Mouse (Mus musculus) myocyte (in vitro differentiated cells): Measurements from ENCODE around the gene Ccdc57. TPM values are rescaled to one million over a fixed set of nuclear protein-coding genes. Genes with fewer than 3 reads are reported as not detected.

Source experiments
- H3K27me3 ChIP-seq: one replicate; pipeline ENCODE4 v1.6.1; 2011; ENCODE audit not compliant: control insufficient read depth, insufficient read depth, insufficient read length
- H3K36me3 ChIP-seq: one replicate; pipeline ENCODE4 v1.6.1; 2011; ENCODE audit not compliant: control insufficient read depth, insufficient read depth
- H3K4me2 ChIP-seq: one replicate; pipeline ENCODE4 v1.6.1; 2011; ENCODE audit warnings: low read depth, control low read depth
- H3K4me3 ChIP-seq: one replicate; pipeline ENCODE4 v1.5.1; 2011; ENCODE audit warnings: mild to moderate bottlenecking, control low read depth, moderate library complexity
- H3K79me2 ChIP-seq: one replicate; pipeline ENCODE4 v1.6.1; 2011; ENCODE audit not compliant: control insufficient read depth, insufficient read depth
- H3ac ChIP-seq: one replicate; pipeline ENCODE4 v1.6.1; 2011; ENCODE audit not compliant: control insufficient read depth, insufficient read length
- CEBPB ChIP-seq: IDR thresholded peaks from 2 replicates; pipeline ENCODE4 v1.6.1; 2011; ENCODE audit warnings: mild to moderate bottlenecking, moderate library complexity; ENCODE audit not compliant: poor library complexity, insufficient read depth, severe bottlenecking
- E2F4 ChIP-seq: IDR thresholded peaks from one replicate; pipeline ENCODE4 v1.6.1; 2011; ENCODE audit warnings: mild to moderate bottlenecking, control low read depth, moderate library complexity; ENCODE audit not compliant: insufficient read depth
- MAX ChIP-seq: IDR thresholded peaks from one replicate; pipeline ENCODE4 v1.6.1; 2011; ENCODE audit warnings: low read depth, mild to moderate bottlenecking, control low read depth
- MYOD1 ChIP-seq, 3 experiments: IDR thresholded peaks; one replicate each; pipeline ENCODE4 v1.6.1; 2011; ENCODE audit warnings: control low read depth in 2 of 3, low read depth in 2 of 3, mild to moderate bottlenecking in 2 of 3, moderate library complexity in 1 of 3; ENCODE audit not compliant: insufficient read length in 2 of 3, control insufficient read depth in 1 of 3
- MYOG ChIP-seq, 3 experiments: IDR thresholded peaks; one replicate each; pipeline ENCODE4 v1.6.1; 2011; ENCODE audit warnings: control low read depth in 2 of 3, low read depth in 2 of 3, mild to moderate bottlenecking in 2 of 3; ENCODE audit not compliant: insufficient read length in 2 of 3, control insufficient read depth in 1 of 3, insufficient read depth in 1 of 3
- POLR2A ChIP-seq: IDR thresholded peaks from one replicate; pipeline ENCODE4 v1.6.1; 2011; ENCODE audit warnings: low read depth, mild to moderate bottlenecking, control low read depth, moderate library complexity; ENCODE audit not compliant: insufficient read length
- POLR2AphosphoS2 ChIP-seq: IDR thresholded peaks from one replicate; pipeline ENCODE4 v1.6.1; 2011; ENCODE audit warnings: low read depth, control low read depth; ENCODE audit not compliant: insufficient read length
- REST ChIP-seq: IDR thresholded peaks from one replicate; pipeline ENCODE4 v1.6.1; 2011; ENCODE audit warnings: mild to moderate bottlenecking, control low read depth, moderate library complexity; ENCODE audit not compliant: insufficient read depth, insufficient read length
- SRF ChIP-seq: IDR thresholded peaks from one replicate; pipeline ENCODE4 v1.6.1; 2011; ENCODE audit warnings: low read depth; ENCODE audit not compliant: control insufficient read depth, insufficient read length
- TCF12 ChIP-seq: IDR thresholded peaks from one replicate; pipeline ENCODE4 v1.6.1; 2011; ENCODE audit warnings: mild to moderate bottlenecking, control low read depth; ENCODE audit not compliant: poor library complexity, insufficient read depth, severe bottlenecking
- TCF3 ChIP-seq: IDR thresholded peaks from one replicate; pipeline ENCODE4 v1.6.1; 2011; ENCODE audit warnings: low read depth, control low read depth; ENCODE audit not compliant: insufficient read length
- USF1 ChIP-seq: IDR thresholded peaks from one replicate; pipeline ENCODE4 v1.6.1; 2011; ENCODE audit warnings: low read depth, mild to moderate bottlenecking, control low read depth, moderate library complexity
- polyA plus RNA-seq: library from polyadenylated mRNA; unstranded; fragments of >200 nt; fragmentation: generic; extraction: Trizol; gene quantifications from one replicate; pipeline ENCODE4 v1.2.1, GENCODE M21; 2012; ENCODE audit warnings: missing spikeins

The Ccdc57 gene
- polyA plus RNA-seq, 1 experiment: 1.8 TPM

DNA sequence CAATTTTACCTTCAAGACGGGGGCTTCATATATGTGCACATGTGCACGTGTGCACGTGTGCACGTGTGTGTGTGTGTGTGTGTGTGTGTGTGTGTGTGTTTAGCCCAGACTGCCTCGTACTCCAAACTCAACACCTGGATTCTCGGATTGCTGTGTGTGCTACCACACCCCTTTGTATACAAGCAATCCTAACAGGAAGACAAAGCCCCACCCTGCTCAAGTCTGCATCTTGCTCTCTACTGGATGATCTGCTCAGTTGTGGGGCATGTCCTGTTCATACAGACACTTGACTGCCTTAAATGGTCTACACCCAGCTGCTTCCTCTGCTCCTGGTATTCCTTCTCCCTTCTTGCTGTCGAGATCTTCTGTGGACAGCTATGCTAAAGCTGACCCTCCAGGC is 12.6 kb upstream of the Ccdc57 start:
- Histone ChIP-seq H3K79me2 (no peaks in the 10 kb centered on the region), H3K27me3 (peaks cover 11% of the 10 kb centered on the region), H3K4me2 (no peak overlapping the region), H3K36me3 (no peaks in the 10 kb centered on the region), H3K4me3 (no peak overlapping the region), H3ac (no peak overlapping the region)
- TF ChIP-seq USF1: no peak
- no peak for TF ChIP-seq MYOG (IDR thresholded peaks at IDR 0.05; ENCODE audit: control insufficient read depth in 1 of 3, insufficient read depth in 1 of 3, insufficient read length in 2 of 3, low read depth in 2 of 3)
- no peak for TF ChIP-seq MYOD1 (IDR thresholded peaks at IDR 0.05; ENCODE audit: control insufficient read depth in 1 of 3, insufficient read length in 2 of 3, low read depth in 2 of 3)
- TF ChIP-seq E2F4: no peak
- no peak for TF ChIP-seq REST
- no peak for TF ChIP-seq POLR2A
- TF ChIP-seq CEBPB: no peak
- TF ChIP-seq TCF3: no peak
- TF ChIP-seq POLR2AphosphoS2: no peak
- TF ChIP-seq SRF: no peak
- no peak for TF ChIP-seq MAX
- TF ChIP-seq TCF12: no peak

DNA sequence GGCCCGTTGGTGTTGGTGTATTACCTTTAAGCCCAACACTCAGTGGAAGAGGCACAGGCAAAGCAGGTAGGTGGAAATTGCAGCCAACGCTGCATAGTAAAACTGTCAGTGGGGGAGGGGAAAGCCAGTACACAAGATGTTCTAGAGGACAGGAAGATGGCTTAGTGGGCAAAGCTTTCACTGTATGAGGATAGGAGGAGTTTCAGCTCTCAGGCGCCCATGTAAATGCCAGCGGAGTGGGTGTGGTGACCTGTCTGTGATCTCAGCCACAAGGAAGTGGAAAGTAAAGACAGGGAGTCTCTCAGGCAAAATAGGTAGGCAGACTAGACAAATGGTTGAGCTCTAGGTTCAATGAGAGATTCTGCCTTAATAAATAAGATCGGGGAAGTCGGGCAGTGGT is 8.3 kb upstream of the Ccdc57 start:
- Histone ChIP-seq H3K27me3 (peaks cover 11% of the 10 kb centered on the region), H3ac (no peak overlapping the region), H3K36me3 (no peaks in the 10 kb centered on the region), H3K4me2 (no peak overlapping the region), H3K79me2 (no peaks in the 10 kb centered on the region), H3K4me3 (no peak overlapping the region)
- no peak for TF ChIP-seq REST
- TF ChIP-seq CEBPB: no peak
- TF ChIP-seq MYOG (IDR thresholded peaks at IDR 0.05; ENCODE audit: control insufficient read depth in 1 of 3, insufficient read depth in 1 of 3, insufficient read length in 2 of 3, low read depth in 2 of 3): no peak
- TF ChIP-seq USF1: no peak
- no peak for TF ChIP-seq TCF3

DNA sequence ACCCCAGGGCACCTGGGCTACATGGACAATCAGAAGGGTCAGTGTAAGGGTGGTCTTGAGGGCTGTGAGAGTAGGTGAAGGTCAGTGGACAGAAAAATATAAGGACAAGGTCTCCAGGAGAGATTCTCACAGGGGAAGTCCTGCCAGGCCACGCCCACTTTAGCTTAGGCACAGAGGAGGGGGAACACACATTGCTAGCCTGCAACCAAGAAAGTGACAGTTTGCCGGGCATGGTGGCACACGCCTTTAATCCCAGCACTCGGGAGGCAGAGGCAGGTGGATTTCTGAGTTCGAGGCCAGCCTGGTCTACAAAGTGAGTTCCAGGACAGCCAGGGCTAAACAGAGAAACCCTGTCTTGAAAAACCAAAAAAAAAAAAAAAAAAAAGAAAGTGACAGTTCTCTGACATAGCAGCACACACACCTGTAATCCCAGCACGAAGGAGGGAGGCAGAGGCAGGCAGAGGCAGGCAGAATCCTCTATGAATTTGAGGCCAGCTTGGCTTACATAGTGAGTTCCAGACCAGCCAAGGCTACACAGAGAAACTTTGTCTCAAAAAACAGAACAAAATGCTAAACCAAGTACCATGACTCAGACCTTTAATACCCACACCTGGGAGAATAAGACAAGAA is 7.2 kb upstream of the Ccdc57 start:
- H3K4me2 ChIP-seq: no peak overlapping the region
- no peak for TF ChIP-seq MYOG (IDR thresholded peaks at IDR 0.05; ENCODE audit: control insufficient read depth in 1 of 3, insufficient read depth in 1 of 3, insufficient read length in 2 of 3, low read depth in 2 of 3)
- no peak for TF ChIP-seq E2F4
- TF ChIP-seq USF1: no peak
- no peak for TF ChIP-seq REST
- no peak for TF ChIP-seq MAX
- no peak for TF ChIP-seq POLR2AphosphoS2
- TF ChIP-seq MYOD1 (IDR thresholded peaks at IDR 0.05; ENCODE audit: control insufficient read depth in 1 of 3, insufficient read length in 2 of 3, low read depth in 2 of 3): no peak
- no peak for TF ChIP-seq SRF
- no peak for TF ChIP-seq TCF3
- TF ChIP-seq CEBPB: no peak
- no peak for TF ChIP-seq TCF12
- no peak for TF ChIP-seq POLR2A
- no peak overlapping the region for H3K4me3 ChIP-seq
- H3K36me3 ChIP-seq: no peaks in the 10 kb centered on the region
- H3ac ChIP-seq: no peak overlapping the region
- no peaks in the 10 kb centered on the region for H3K79me2 ChIP-seq
- peaks cover 11% of the 10 kb centered on the region for H3K27me3 ChIP-seq

DNA sequence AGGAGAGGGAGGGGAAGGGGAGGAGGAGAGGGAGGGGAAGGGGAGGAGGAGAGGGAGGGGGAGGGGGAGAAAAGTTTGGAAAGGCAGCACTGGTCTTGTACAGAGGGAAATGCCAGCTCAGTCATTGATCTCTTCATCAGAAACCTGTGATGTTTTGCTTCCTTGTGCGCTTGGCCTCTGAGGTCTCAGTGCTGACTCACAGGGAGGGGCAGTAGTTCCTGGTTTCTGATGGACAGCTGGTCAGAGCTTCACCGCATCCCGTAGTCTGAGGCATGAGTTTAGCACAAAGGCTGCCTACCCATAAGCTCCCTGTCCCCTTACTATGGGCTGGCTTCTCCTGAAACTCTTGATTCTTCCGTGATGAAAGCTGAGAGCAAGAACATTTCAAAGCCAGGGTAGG is 6.1 kb upstream of the Ccdc57 start:
- Histone ChIP-seq H3K4me2 (peak overlapping the region; percentile 47), H3K27me3 (peaks cover 5% of the 10 kb centered on the region), H3K36me3 (no peaks in the 10 kb centered on the region), H3K4me3 (no peak overlapping the region), H3K79me2 (no peaks in the 10 kb centered on the region), H3ac (no peak overlapping the region)
- TF ChIP-seq USF1: no peak
- TF ChIP-seq MAX: no peak
- TF ChIP-seq E2F4: no peak
- peak in 2 of 3 experiments; percentile 47 to 71 for TF ChIP-seq MYOG (IDR thresholded peaks at IDR 0.05; ENCODE audit: control insufficient read depth in 1 of 3, insufficient read depth in 1 of 3, insufficient read length in 2 of 3, low read depth in 2 of 3)
- peak in 2 of 3 experiments; percentile 31 to 75 for TF ChIP-seq MYOD1 (IDR thresholded peaks at IDR 0.05; ENCODE audit: control insufficient read depth in 1 of 3, insufficient read length in 2 of 3, low read depth in 2 of 3)

DNA sequence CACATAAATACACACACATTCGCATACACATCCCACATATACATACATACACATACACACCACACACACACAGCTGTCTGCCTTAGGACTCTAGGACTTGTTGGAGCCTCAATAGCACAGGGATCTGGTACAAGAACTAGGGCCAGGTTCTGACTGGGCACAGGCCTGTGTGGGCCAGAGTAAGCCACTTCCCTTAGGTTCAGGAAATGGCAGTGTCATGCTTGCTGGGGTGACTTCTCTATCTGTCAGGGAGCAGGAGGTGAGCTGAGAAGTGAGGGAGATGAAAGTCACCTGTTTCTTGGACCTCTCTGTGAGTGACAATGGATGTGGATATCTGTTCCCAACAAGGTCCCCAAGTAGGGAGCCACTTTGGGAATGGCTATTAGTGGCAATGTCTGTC is 5.3 kb upstream of the Ccdc57 start:
- no peaks in the 10 kb centered on the region for H3K36me3 ChIP-seq
- TF ChIP-seq MYOD1 (IDR thresholded peaks at IDR 0.05; ENCODE audit: control insufficient read depth in 1 of 3, insufficient read length in 2 of 3, low read depth in 2 of 3): no peak
- TF ChIP-seq MAX: no peak
- TF ChIP-seq CEBPB: no peak
- TF ChIP-seq USF1: no peak
- H3K27me3 ChIP-seq: no peaks in the 10 kb centered on the region
- no peak overlapping the region for H3K4me3 ChIP-seq
- H3ac ChIP-seq: no peak overlapping the region
- no peaks in the 10 kb centered on the region for H3K79me2 ChIP-seq
- no peak overlapping the region for H3K4me2 ChIP-seq
